Mouse (Mus musculus) CH12.LX (cell line): ENCODE measurements around the gene Rab13.

Experiments used
- POLR2A ChIP-seq: IDR thresholded peaks from 2 replicates; pipeline ENCODE4 v1.6.1; 2011; ENCODE audit warnings: low read depth, mild to moderate bottlenecking, improper control_type of control experiment, low read length
- ZNF384 ChIP-seq: IDR thresholded peaks from 2 replicates; pipeline ENCODE4 v1.6.1; 2012; ENCODE audit warnings: low read depth, low read length, improper control_type of control experiment, inconsistent platforms

DNA sequence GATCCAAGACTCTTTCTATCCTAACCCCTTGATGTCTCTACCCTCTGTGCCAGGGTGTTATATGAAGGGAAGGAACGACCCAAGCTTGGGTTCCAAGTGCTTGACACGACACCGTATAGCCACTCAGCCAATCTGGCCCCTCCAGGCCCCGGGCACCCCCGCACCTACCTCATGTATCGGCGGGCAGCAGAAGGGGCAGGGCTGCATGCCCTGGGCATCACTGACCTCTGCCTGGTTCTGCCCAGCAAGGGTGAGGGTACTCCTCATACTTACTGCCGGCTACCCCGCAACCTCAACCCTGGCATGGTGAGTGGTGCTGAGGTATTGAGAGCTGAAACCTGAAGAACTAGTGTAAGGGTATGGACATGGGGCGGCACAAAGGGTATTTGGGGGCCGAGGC lies 54.7 kb downstream of the Rab13 start:
- no peak for TF ChIP-seq ZNF384
- no peak for TF ChIP-seq POLR2A
